Mouse (Mus musculus) limb, embryonic 12.5 days (tissue): ENCODE data around the gene Nolc1. TPM values are rescaled to one million over a fixed set of nuclear protein-coding genes. Genes with fewer than 3 reads are reported as not detected.

Source experiments
- ATAC-seq: fragments of 200-750 bp; cut with Nextera tagmentation; 2 replicates; pipeline ENCODE4 v1.8.0; 2017; ENCODE audit warnings: low read depth, moderate TSS enrichment; ENCODE audit not compliant: insufficient number of reproducible peaks, insufficient read depth, low FRiP score, low TSS enrichment
- H3K27ac ChIP-seq: fragments of 300-500 bp; sonication (generic); 2 replicates; pipeline ENCODE4 v1.5.1; 2016; ENCODE audit warnings: mild to moderate bottlenecking, moderate library complexity
- H3K27me3 ChIP-seq: fragments of 300-500 bp; sonication (generic); 2 replicates; pipeline ENCODE4 v1.6.1; 2016; ENCODE audit warnings: mild to moderate bottlenecking, moderate library complexity
- H3K36me3 ChIP-seq: fragments of 300-500 bp; sonication (generic); 2 replicates; pipeline ENCODE4 v1.6.1; 2016; ENCODE audit warnings: mild to moderate bottlenecking, moderate library complexity
- H3K4me1 ChIP-seq: fragments of 300-500 bp; sonication (generic); replicated peaks from 2 replicates; pipeline ENCODE4 v1.6.1; 2016
- H3K4me2 ChIP-seq: fragments of 300-500 bp; sonication (generic); 2 replicates; pipeline ENCODE4 v1.6.1; 2016; ENCODE audit warnings: mild to moderate bottlenecking, moderate library complexity
- H3K4me3 ChIP-seq: fragments of 300-500 bp; sonication (generic); replicated peaks from 2 replicates; pipeline ENCODE4 v1.5.1; 2016; ENCODE audit warnings: mild to moderate bottlenecking
- H3K9ac ChIP-seq: fragments of 300-500 bp; sonication (generic); replicated peaks from 2 replicates; pipeline ENCODE4 v1.6.1; 2016; ENCODE audit warnings: mild to moderate bottlenecking, moderate library complexity
- H3K9me3 ChIP-seq: fragments of 300-500 bp; sonication (generic); 2 replicates; pipeline ENCODE4 v1.6.1; 2016; ENCODE audit warnings: mild to moderate bottlenecking, moderate library complexity
- WGBS: fragments of 180-500 bp; shearing (Covaris S2); methylation state at CpG from one replicate; pipeline ENCODE4 v1.1.7; 2016; 5-methylcytosine and 5-hydroxymethylcytosine counted together
- polyA plus RNA-seq: library from polyadenylated mRNA; unstranded; fragments of >200 nt; fragmentation: Nextera tagmentation; extraction: Ambion mirVana; gene quantifications from 2 replicates; pipeline ENCODE4 v1.2.1, GENCODE M21; 2016

Nolc1 gene
- polyA plus RNA-seq, 1 experiment from 2014 or later, result 107 TPM

- peak; percentile 50 for ATAC-seq
- H3K27ac ChIP-seq, result peak overlapping the region; percentile 93
- peak overlapping the region; percentile 60 for H3K4me2 ChIP-seq
- H3K4me3 ChIP-seq, result peak overlapping the region; percentile 83
- peak overlapping the region; percentile 79 for H3K9ac ChIP-seq
- peaks cover 9% of the 10 kb centered on the region for H3K36me3 ChIP-seq
- H3K27me3 ChIP-seq, result no peaks in the 10 kb centered on the region
- whole genome bisulfite sequencing, result under 1% methylated on average over 41 of the region's 42 CpGs
- H3K9me3 ChIP-seq, result no peaks in the 10 kb centered on the region
- peaks cover 6% of the 10 kb centered on the region for H3K4me1 ChIP-seq
Observed at GRCm38 (mm10) chr19:46056947-46057607, 18.6 kb upstream of the Nolc1 start.

- WGBS, result 94% methylated on average over 7 of the region's 7 CpGs
- no peak overlapping the region for H3K27ac ChIP-seq
- peaks cover 6% of the 10 kb centered on the region for H3K4me1 ChIP-seq
- H3K4me3 ChIP-seq, result no peak overlapping the region
- H3K9ac ChIP-seq, result no peak overlapping the region
- ATAC-seq, result no peak
- no peaks in the 10 kb centered on the region for H3K27me3 ChIP-seq
- H3K4me2 ChIP-seq, result peak overlapping the region; percentile 60; the same call in 1 of the 2 replicates
- peaks cover 22% of the 10 kb centered on the region for H3K36me3 ChIP-seq
- no peaks in the 10 kb centered on the region for H3K9me3 ChIP-seq
Observed at GRCm38 (mm10) chr19:46058466-46058865, 17.2 kb upstream of the Nolc1 start.

- no peak overlapping the region for H3K27ac ChIP-seq
- H3K27me3 ChIP-seq, result no peaks in the 10 kb centered on the region
- 61% methylated on average over 6 of the region's 6 CpGs for WGBS
- no peak overlapping the region for H3K4me3 ChIP-seq
- peaks cover 6% of the 10 kb centered on the region for H3K4me1 ChIP-seq
- ATAC-seq, result no peak
- H3K4me2 ChIP-seq, result no peak overlapping the region
- peaks cover 46% of the 10 kb centered on the region for H3K36me3 ChIP-seq
- H3K9ac ChIP-seq, result no peak overlapping the region
- no peaks in the 10 kb centered on the region for H3K9me3 ChIP-seq
Observed at GRCm38 (mm10) chr19:46060845-46061244, 14.8 kb upstream of the Nolc1 start.

GRCm38 (mm10) chr19:46068054-46068453 is 7.6 kb upstream of the Nolc1 start:
- no peak overlapping the region for H3K27ac ChIP-seq
- no peak for ATAC-seq
- peaks cover 95% of the 10 kb centered on the region for H3K36me3 ChIP-seq
- no peaks in the 10 kb centered on the region for H3K27me3 ChIP-seq
- H3K4me3 ChIP-seq, result no peak overlapping the region
- no peaks in the 10 kb centered on the region for H3K9me3 ChIP-seq
- no peak overlapping the region for H3K4me2 ChIP-seq
- 74% methylated on average over 10 of the region's 10 CpGs for WGBS
- no peak overlapping the region for H3K9ac ChIP-seq
- H3K4me1 ChIP-seq, result no peaks in the 10 kb centered on the region

GRCm38 (mm10) chr19:46073285-46073684 is 2.4 kb upstream of the Nolc1 start:
- 89% methylated on average over 7 of the region's 7 CpGs for WGBS

GRCm38 (mm10) chr19:46074266-46074665 is 1.4 kb upstream of the Nolc1 start:
- H3K4me3 ChIP-seq, result no peak overlapping the region
- H3K27me3 ChIP-seq, result no peaks in the 10 kb centered on the region
- no peak overlapping the region for H3K9ac ChIP-seq
- H3K36me3 ChIP-seq, result peaks cover 65% of the 10 kb centered on the region
- no peak overlapping the region for H3K27ac ChIP-seq
- H3K9me3 ChIP-seq, result no peaks in the 10 kb centered on the region
- H3K4me1 ChIP-seq, result peaks cover 14% of the 10 kb centered on the region
- no peak for ATAC-seq
- WGBS, result 92% methylated on average over 5 of the region's 5 CpGs
- no peak overlapping the region for H3K4me2 ChIP-seq

More at GRCm38 (mm10) chr19:46073285-46073684, 2.4 kb upstream of the Nolc1 start:
- no peak overlapping the region for H3K9ac ChIP-seq
- no peak overlapping the region for H3K4me2 ChIP-seq
- H3K27ac ChIP-seq, result no peak overlapping the region
- no peak overlapping the region for H3K4me3 ChIP-seq
- H3K9me3 ChIP-seq, result no peaks in the 10 kb centered on the region
- peaks cover 63% of the 10 kb centered on the region for H3K36me3 ChIP-seq
- H3K27me3 ChIP-seq, result no peaks in the 10 kb centered on the region
- peaks cover 14% of the 10 kb centered on the region for H3K4me1 ChIP-seq
- ATAC-seq, result no peak

- Histone ChIP-seq H3K9ac (no peak overlapping the region), H3K4me2 (no peak overlapping the region), H3K4me3 (no peak overlapping the region), H3K4me1 (peaks cover 14% of the 10 kb centered on the region), H3K27ac (no peak overlapping the region), H3K27me3 (no peaks in the 10 kb centered on the region), H3K9me3 (no peaks in the 10 kb centered on the region), H3K36me3 (peaks cover 68% of the 10 kb centered on the region)
- no peak for ATAC-seq
- 62% methylated on average over 3 of the region's 3 CpGs for WGBS
Observed at GRCm38 (mm10) chr19:46078535-46078934, 2.9 kb downstream of the Nolc1 start.

GRCm38 (mm10) chr19:46085185-46085584 is 9.5 kb downstream of the Nolc1 start:
- Histone ChIP-seq H3K4me3 (no peak overlapping the region), H3K27me3 (no peaks in the 10 kb centered on the region), H3K4me1 (no peaks in the 10 kb centered on the region), H3K9me3 (no peaks in the 10 kb centered on the region), H3K36me3 (peaks cover 57% of the 10 kb centered on the region), H3K4me2 (no peak overlapping the region), H3K27ac (no peak overlapping the region), H3K9ac (no peak overlapping the region)
- ATAC-seq, result no peak
- WGBS, result 96% methylated on average over 8 of the region's 8 CpGs

- Histone ChIP-seq H3K4me3 (no peak overlapping the region), H3K27me3 (no peaks in the 10 kb centered on the region), H3K9ac (no peak overlapping the region), H3K4me1 (no peaks in the 10 kb centered on the region), H3K27ac (no peak overlapping the region), H3K36me3 (peaks cover 46% of the 10 kb centered on the region), H3K9me3 (no peaks in the 10 kb centered on the region), H3K4me2 (no peak overlapping the region)
- WGBS, result 60% methylated on average over 3 of the region's 3 CpGs
- ATAC-seq, result no peak
Observed at GRCm38 (mm10) chr19:46086337-46086736, 10.7 kb downstream of the Nolc1 start.

GRCm38 (mm10) chr19:46087871-46088270 is 12.2 kb downstream of the Nolc1 start:
- WGBS, result 86% methylated on average over 7 of the region's 7 CpGs
- H3K9me3 ChIP-seq, result no peaks in the 10 kb centered on the region

GRCm38 (mm10) chr19:46091641-46092040 is 16.0 kb downstream of the Nolc1 start:
- ATAC-seq, result no peak
- peaks cover 3% of the 10 kb centered on the region; the same call in 1 of the 2 replicates for H3K9me3 ChIP-seq
- H3K27me3 ChIP-seq, result no peaks in the 10 kb centered on the region
- no peak overlapping the region for H3K27ac ChIP-seq
- no peaks in the 10 kb centered on the region for H3K36me3 ChIP-seq
- H3K9ac ChIP-seq, result no peak overlapping the region
- no peaks in the 10 kb centered on the region for H3K4me1 ChIP-seq
- WGBS, result 92% methylated on average over 4 of the region's 4 CpGs
- H3K4me3 ChIP-seq, result no peak overlapping the region
- H3K4me2 ChIP-seq, result no peak overlapping the region

More at GRCm38 (mm10) chr19:46087871-46088270, 12.2 kb downstream of the Nolc1 start:
- ATAC-seq, result no peak
- no peak overlapping the region for H3K9ac ChIP-seq
- H3K4me3 ChIP-seq, result no peak overlapping the region
- H3K27me3 ChIP-seq, result no peaks in the 10 kb centered on the region
- H3K4me2 ChIP-seq, result no peak overlapping the region
- H3K36me3 ChIP-seq, result peaks cover 31% of the 10 kb centered on the region
- H3K27ac ChIP-seq, result no peak overlapping the region
- no peaks in the 10 kb centered on the region for H3K4me1 ChIP-seq

- no peaks in the 10 kb centered on the region for H3K4me1 ChIP-seq
- peaks cover 3% of the 10 kb centered on the region; the same call in 1 of the 2 replicates for H3K9me3 ChIP-seq
- H3K27me3 ChIP-seq, result no peaks in the 10 kb centered on the region
- H3K4me3 ChIP-seq, result no peak overlapping the region
- H3K9ac ChIP-seq, result no peak overlapping the region
- ATAC-seq, result no peak
- H3K4me2 ChIP-seq, result no peak overlapping the region
- WGBS, result 95% methylated on average over 2 of the region's 2 CpGs
- no peak overlapping the region for H3K27ac ChIP-seq
- H3K36me3 ChIP-seq, result no peaks in the 10 kb centered on the region
Observed at GRCm38 (mm10) chr19:46094144-46094543, 18.5 kb downstream of the Nolc1 start.
